Mouse (Mus musculus) cortical plate, adult 2 months (tissue): ENCODE results near the gene Fbxo24. TPM values are rescaled to one million over a fixed set of nuclear protein-coding genes. Genes with fewer than 3 reads are reported as not detected.
A peak's percentile ranks its signal among the peaks of the same experiment; 100 is the strongest.

Experiments
- H3K27ac ChIP-seq: fragments of 200-500 bp; 2 replicates; pipeline ENCODE4 v1.5.1; 2012; ENCODE audit warnings: low read length, control low read depth, inconsistent platforms; ENCODE audit not compliant: insufficient read depth
- H3K4me1 ChIP-seq: fragments of 200-500 bp; 2 replicates; pipeline ENCODE4 v1.6.1; 2011; ENCODE audit warnings: low read length; ENCODE audit not compliant: control insufficient read depth, insufficient read depth
- H3K4me3 ChIP-seq: fragments of 200-500 bp; 2 replicates; pipeline ENCODE4 v1.5.1; 2011; ENCODE audit warnings: mild to moderate bottlenecking, low read length, control low read depth; ENCODE audit not compliant: insufficient read depth
- CTCF ChIP-seq: fragments of 200-500 bp; IDR thresholded peaks from 2 replicates; pipeline ENCODE4 v1.5.1; 2011; ENCODE audit warnings: mild to moderate bottlenecking, control low read depth, low read length; ENCODE audit not compliant: insufficient read depth; ENCODE audit errors: extremely low read depth
- POLR2A ChIP-seq: fragments of 200-500 bp; IDR thresholded peaks from 2 replicates; pipeline ENCODE4 v1.6.1; 2011; ENCODE audit warnings: mild to moderate bottlenecking, low read length, control low read depth; ENCODE audit not compliant: insufficient read depth; ENCODE audit errors: extremely low read depth
- polyA plus RNA-seq: library from polyadenylated mRNA; depleted of rRNA; stranded (reverse); fragments of >200 nt; gene quantifications from 2 replicates; pipeline ENCODE4 v1.2.3, GENCODE M21; 2012; rRNA removed

Gene Fbxo24
- 0.23 and 0.29 TPM in 2 replicates for polyA plus RNA-seq

DNA sequence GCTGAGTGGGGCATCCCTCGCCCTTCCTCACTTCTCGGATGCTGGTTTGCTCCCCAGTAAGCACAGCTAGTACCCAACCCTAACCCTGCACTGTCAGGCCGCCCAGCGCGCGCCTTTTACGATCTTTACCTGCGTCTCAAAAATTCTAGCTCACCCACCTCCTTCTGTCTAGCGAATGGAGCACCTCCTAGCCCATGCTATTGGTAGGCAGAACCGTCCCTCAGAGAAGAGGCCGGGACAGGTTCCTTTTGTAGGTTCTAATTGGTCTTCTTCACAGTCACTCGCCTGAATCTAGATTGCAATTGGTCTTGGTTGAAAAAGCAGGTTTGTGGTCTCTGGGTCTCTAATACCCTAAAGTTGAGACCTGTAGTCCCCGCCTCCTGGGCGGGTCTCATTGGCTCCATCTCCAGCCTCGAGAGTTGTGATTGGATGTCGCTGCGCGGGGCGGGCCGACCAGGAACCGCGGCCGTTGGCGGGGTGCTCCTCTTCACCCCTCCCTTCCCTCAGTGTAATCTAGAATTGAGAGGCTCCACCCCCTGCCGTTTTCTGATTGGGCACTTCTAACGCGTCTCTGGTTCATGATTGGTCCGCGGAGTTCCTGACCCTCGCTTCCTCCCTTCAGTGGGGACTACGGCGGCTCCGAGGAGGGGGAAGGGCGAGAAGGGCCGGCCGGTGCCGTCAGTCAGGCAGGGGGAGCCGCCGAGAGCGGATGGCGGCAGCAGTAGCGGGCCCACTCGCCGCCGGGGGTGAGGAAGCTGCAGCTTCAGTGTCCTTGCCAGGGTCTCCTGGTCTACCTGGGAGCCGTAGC is at the start of gene Fbxo24, which contains the start of the genes Lrch4 and Gm20605:
Gene Fbxo24, minus strand, starts transcription at position 505 of the 808 bp plus-strand sequence.
Gene Lrch4, plus strand, starts transcription at position 624 of the 808 bp plus-strand sequence.
Gene Gm20605, plus strand, starts transcription at position 678 of the 808 bp plus-strand sequence.
- Histone ChIP-seq H3K27ac (peak within 1 kb of the TSS; percentile 79), H3K4me1 (no peaks in the 10 kb centered on the region), H3K4me3 (peak within 1 kb of the TSS; percentile 90)
- no peak for TF ChIP-seq CTCF
- TF ChIP-seq POLR2A, result peak; percentile 93

DNA sequence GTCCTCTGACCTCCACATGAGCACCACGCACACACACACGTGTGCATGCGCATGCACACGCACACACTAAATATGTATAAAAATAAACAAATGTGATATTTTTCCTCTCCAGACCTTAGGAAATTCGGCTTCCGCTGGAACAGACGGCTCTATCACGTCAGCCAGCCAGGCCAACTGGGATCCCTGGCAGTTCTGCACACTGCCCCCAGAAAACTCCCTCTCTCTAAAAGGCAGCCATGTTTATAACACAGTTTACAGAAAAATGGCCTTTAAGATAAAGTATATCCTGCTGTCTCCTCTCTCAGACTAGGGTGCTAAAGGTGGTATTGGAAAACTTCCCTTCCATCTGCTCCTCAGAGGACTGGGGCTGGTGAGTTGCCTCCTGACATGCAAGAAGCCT is 49.1 kb upstream of the Fbxo24 start:
- Histone ChIP-seq H3K4me3 (no peak overlapping the region), H3K27ac (no peak overlapping the region), H3K4me1 (peaks cover 4% of the 10 kb centered on the region)
- no peak for TF ChIP-seq POLR2A
- TF ChIP-seq CTCF, result no peak

DNA sequence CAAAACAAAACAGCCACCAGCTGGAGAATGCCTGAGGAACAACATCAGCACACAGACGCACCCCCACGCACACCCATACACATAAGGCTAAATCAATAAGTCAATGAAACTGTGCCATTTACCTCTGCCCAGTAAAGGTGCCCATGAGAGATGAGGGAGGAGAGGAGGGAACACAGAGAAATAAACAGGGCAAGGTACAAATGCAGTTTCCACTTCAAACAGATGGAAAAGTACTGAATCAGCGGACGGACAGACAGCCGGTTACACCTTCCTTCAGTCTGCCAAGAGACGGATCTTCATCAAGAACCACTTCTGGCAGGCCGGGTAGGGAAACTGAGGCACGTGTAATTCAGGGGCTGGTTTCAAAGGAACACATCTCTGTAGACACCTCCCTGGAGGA is 46.0 kb upstream of the Fbxo24 start:
- peaks cover 4% of the 10 kb centered on the region for H3K4me1 ChIP-seq
- H3K27ac ChIP-seq, result no peak overlapping the region
- H3K4me3 ChIP-seq, result no peak overlapping the region
- no peak for TF ChIP-seq CTCF
- no peak for TF ChIP-seq POLR2A

DNA sequence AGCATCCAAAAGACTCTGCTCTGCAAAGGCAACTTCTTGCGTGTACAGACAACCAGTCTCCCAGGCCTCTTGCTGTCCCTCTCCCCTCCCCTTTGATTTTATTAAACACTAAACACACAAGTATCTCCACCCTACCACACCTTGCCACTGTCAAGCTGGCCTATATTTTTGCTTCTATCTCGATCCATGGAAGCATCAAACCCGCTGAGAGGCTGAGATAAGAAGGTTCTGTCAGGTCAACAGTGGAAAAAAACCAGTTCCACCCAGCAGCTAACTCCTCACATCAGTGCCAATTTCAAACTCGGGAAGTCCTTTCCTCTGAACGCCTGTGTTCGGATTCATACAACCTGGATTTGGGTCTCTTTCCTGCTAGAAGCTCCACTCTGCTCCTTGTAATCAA is 44.2 kb upstream of the Fbxo24 start:
- no peak overlapping the region for H3K4me3 ChIP-seq
- no peak overlapping the region for H3K27ac ChIP-seq
- peaks cover 4% of the 10 kb centered on the region for H3K4me1 ChIP-seq
- TF ChIP-seq POLR2A, result no peak
- TF ChIP-seq CTCF, result no peak

DNA sequence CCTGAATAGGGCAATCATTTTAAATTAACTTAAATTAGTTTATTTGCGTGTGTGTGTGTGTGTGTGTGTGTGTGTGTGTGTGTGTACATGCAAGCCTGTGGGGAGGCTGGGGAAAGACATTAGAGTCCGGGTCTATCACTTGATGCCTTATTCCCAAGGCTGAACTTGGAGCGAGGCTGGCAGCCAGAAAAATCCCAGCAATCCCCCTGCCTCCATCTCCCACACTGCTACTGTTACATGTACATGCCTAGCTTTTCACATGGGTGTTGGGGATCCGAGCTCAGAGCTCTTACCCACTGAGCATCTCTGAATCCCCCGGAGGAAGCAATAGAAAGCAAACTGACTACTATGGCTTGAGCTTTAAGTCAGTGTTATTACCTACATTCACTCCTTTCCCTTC is 43.6 kb upstream of the Fbxo24 start:
- no peak for TF ChIP-seq POLR2A
- no peak overlapping the region for H3K4me3 ChIP-seq
- H3K4me1 ChIP-seq, result peaks cover 4% of the 10 kb centered on the region
- no peak overlapping the region for H3K27ac ChIP-seq

DNA sequence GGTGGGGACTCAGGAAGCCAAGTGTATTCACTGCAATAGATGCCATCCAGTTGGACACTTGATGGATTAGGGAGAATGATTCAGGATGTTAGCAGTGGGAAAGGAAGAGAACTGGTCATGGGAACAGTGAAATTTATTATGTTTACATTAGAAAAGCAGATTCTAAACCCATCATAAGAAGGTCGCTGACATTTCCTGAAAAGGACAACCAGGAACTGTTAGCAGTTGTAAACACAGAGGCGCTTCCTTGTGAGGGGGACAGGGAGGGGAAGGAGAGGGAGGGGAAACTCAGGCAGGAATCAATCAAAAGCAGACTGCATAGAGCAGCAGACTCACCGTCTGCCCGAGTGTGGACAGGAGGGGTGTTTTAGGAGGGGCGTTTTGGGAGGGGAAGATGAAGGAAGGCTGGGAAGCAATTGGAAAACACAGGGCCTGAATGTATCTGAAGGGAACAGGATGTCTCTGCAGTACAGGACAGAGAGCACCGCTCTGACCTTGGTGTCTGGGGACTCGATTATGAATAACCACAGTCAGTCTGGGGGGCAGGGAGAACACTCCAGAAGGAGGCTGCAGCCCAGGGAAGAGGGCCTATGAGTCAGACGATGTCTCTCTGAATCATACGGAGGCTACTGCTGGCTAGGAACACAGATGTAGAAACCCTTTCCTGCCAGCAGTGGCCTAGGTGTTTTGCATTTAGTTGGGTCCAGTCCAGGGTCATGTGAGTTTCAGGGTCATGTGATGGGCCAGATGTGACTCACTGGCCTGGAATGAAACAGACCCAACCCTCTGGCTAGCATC is 42.8 kb upstream of the Fbxo24 start:
- H3K27ac ChIP-seq, result no peak overlapping the region
- H3K4me3 ChIP-seq, result no peak overlapping the region
- no peak for TF ChIP-seq POLR2A
- no peak for TF ChIP-seq CTCF
- peaks cover 4% of the 10 kb centered on the region for H3K4me1 ChIP-seq

DNA sequence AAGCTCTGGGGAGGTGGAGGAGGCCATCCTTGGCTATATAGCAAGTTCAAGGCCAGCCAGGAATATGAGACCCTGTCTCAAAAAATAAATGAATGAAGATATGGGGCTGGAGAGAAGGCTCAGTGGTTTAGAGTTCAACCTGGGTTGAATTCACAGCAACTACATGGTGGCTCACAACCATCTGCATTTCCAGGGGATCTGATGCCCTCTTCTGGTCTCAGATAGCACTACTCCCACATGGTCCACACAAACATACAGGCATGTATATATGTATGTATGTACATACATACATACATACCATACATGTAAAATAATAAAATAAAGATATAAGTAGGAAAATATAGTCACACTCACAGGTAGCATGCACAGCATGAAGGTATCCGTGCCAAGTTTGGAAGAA is 41.4 kb upstream of the Fbxo24 start:
- Histone ChIP-seq H3K4me3 (no peak overlapping the region), H3K27ac (no peak overlapping the region), H3K4me1 (peaks cover 4% of the 10 kb centered on the region)
- no peak for TF ChIP-seq POLR2A
- peak; percentile 17; the same call in 1 of the 2 replicates for TF ChIP-seq CTCF

DNA sequence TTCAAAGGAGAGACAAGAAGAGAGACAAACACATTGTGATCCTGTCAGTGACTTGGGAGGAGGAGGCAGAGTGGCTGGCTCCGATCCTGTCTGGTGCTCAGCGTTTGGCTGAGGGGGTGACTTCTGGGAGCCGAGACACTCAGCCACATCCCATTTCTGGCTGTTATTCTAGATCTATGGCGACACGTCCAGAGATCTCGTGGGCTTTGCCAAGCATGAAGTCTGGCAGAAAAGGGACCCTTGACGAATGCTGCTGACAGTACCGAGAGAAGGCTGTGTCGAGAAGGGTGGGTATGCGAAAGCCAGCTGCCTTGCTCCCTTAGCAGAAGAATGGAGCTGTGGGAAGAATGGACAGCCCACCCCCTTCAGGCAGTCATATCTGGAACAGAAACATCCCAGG is 40.2 kb upstream of the Fbxo24 start:
- Histone ChIP-seq H3K4me1 (peaks cover 4% of the 10 kb centered on the region), H3K4me3 (no peak overlapping the region), H3K27ac (no peak overlapping the region)
- TF ChIP-seq POLR2A (no peak), CTCF (no peak)

DNA sequence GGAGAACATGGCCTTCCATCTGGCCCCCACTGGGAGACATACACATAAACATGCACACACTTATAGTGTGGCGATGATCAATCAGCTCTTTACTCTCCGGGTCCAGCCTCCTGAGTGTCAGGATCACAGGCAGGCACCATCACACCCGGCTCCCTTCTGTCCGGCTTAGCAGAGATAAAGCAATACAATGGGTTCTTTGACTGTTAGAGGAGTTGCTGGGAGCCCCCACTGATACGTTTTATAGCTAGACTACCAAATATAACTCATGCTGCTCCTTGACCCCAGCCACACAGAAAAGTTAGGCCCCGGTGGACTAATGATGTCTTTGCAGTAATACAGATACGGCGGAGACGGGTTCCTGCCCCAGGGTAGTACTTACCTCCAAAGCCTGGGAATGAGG is 34.3 kb upstream of the Fbxo24 start:
- Histone ChIP-seq H3K27ac (no peak overlapping the region), H3K4me1 (no peaks in the 10 kb centered on the region), H3K4me3 (no peak overlapping the region)
- no peak for TF ChIP-seq CTCF
